Mouse (Mus musculus): Measurements from ENCODE around the gene Hpdl. TPM values are rescaled to one million over a fixed set of nuclear protein-coding genes. Genes with fewer than 3 reads are reported as not detected.

Gene Hpdl
- total and polyA plus RNA-seq, 3 experiments: 0.31 to 1.2 (median 0.59) TPM

GRCm38 (mm10) chr4:116807197-116808129 is 14.0 kb downstream of the Hpdl start, which contains the start of the genes Toe1 and Mutyh:
Gene Toe1 (minus strand): TSS chr4:116807640.
Gene Mutyh (plus strand): TSS chr4:116807723.
- Histone ChIP-seq H3K27ac (ENCODE audit: insufficient read depth, low read depth) (peak within 1 kb of the TSS; percentile 70), H3K9ac (ENCODE audit: insufficient read depth, low read depth) (peak within 1 kb of the TSS; percentile 87), H3K4me1 (ENCODE audit: control insufficient read depth in 1 of 2, insufficient read depth in 2 of 2) (peaks cover 6 to 13% of the 10 kb centered on the region in 2 experiments), H3K9me3 (replicated peaks; ENCODE audit: low read length) (no peaks in the 10 kb centered on the region), H3K4me2 (ENCODE audit: insufficient read depth, low read depth, poor library complexity, severe bottlenecking) (peak within 1 kb of the TSS; percentile 76), H3K27me3 (replicated peaks) (no peaks in the 10 kb centered on the region), H3K4me3 (replicated peaks in 1 of 3; ENCODE audit: low read depth in 2 of 3, low read length in 2 of 3, poor library complexity in 1 of 3) (peak within 1 kb of the TSS; percentile 80 to 97 (median 91)), H3K79me2 (replicated peaks; ENCODE audit: control insufficient read depth, extremely low read depth, insufficient read depth, poor library complexity, severe bottlenecking) (peaks cover 12% of the 10 kb centered on the region), H3K36me3 (replicated peaks in 1 of 2; ENCODE audit: control insufficient read depth in 1 of 2, insufficient read depth in 1 of 2, low read length in 1 of 2) (peaks cover 30 to 59% of the 10 kb centered on the region in 2 experiments)
- TF ChIP-seq MAFK (IDR thresholded peaks at IDR 0.05; ENCODE audit: insufficient replicate concordance, low read length) (no peak), SIN3A (IDR thresholded peaks at IDR 0.05; ENCODE audit: low read length) (peak; percentile 44; the same call in 1 of the 2 replicates), MXI1 (IDR thresholded peaks at IDR 0.05; ENCODE audit: low read depth, low read length) (peak; percentile 59; the same call in 1 of the 2 replicates), E2F4 (IDR thresholded peaks at IDR 0.05; ENCODE audit: insufficient replicate concordance, low read depth, low read length) (peak; percentile 47; the same call in 1 of the 2 replicates), POLR2AphosphoS2 (IDR thresholded peaks at IDR 0.05; ENCODE audit: low read depth, low read length) (peak; percentile 75; the same call in 1 of the 2 replicates), MAZ (IDR thresholded peaks at IDR 0.05; ENCODE audit: low read depth, low read length) (peak; percentile 81; the same call in 1 of the 2 replicates), KAT2A (IDR thresholded peaks at IDR 0.05; ENCODE audit: insufficient replicate concordance, low read length) (peak; percentile 71; the same call in 1 of the 2 replicates), ZMIZ1 (IDR thresholded peaks at IDR 0.05; ENCODE audit: low read depth, low read length) (peak; percentile 82), HCFC1 (IDR thresholded peaks at IDR 0.05; ENCODE audit: low read depth, low read length) (peak; percentile 87), MAX (IDR thresholded peaks at IDR 0.05; ENCODE audit: low read length) (peak; percentile 61; the same call in 1 of the 2 replicates), NELFE (IDR thresholded peaks at IDR 0.05; ENCODE audit: low read depth, low read length) (peak; percentile 95), NRF1 (IDR thresholded peaks at IDR 0.05; ENCODE audit: low read depth, low read length) (peak; percentile 86), TCF12 (IDR thresholded peaks at IDR 0.05; ENCODE audit: low read depth, low read length) (peak; percentile 80; the same call in 1 of the 2 replicates), IRF4 (IDR thresholded peaks at IDR 0.05; ENCODE audit: low read depth, low read length) (peak; percentile 49), ETS1 (conservative IDR thresholded peaks at IDR 0.05; ENCODE audit: low read depth, low read length) (no peak), POLR2A (IDR thresholded peaks at IDR 0.05; ENCODE audit: low read depth, low read length) (peak; percentile 91), CHD1 (IDR thresholded peaks at IDR 0.05; ENCODE audit: low read depth, low read length) (no peak), BHLHE40 (IDR thresholded peaks at IDR 0.05; ENCODE audit: low read depth, low read length) (no peak), ELF1 (IDR thresholded peaks at IDR 0.05; ENCODE audit: low read depth, low read length) (peak; percentile 91)
- DNase-seq (ENCODE audit: extremely low read depth): peak; percentile 98
- in situ Hi-C loops (cut with MboI; ENCODE audit: low pct_ligation_motif_present, low pct_unique_long_range_greater_than_20kb, low sequenced_read_pairs): loop anchor here (25.0 kb wide), 1 partner anchor 645 kb away; the partner anchor contains the start of genes 1700042G07Rik, Gm49337, Lurap1 and Tspan1
- dilution Hi-C loops (cut with MboI; ENCODE audit: extremely low pct_ligation_motif_present, extremely low pct_unique_long_range_greater_than_20kb, low sequenced_read_pairs): no loop called here
